Mouse (Mus musculus): Measurements from ENCODE around the gene Setd3.

- TF ChIP-seq CTCF (IDR thresholded peaks at IDR 0.05; ENCODE audit: low read depth) = peak; percentile 40
- no peak for TF ChIP-seq EP300 (IDR thresholded peaks at IDR 0.05; ENCODE audit: low read depth)
Measured at GRCm38 (mm10) chr12:108221206-108221605, 42.1 kb upstream of the Setd3 start.
